Mouse (Mus musculus) myocyte (in vitro differentiated cells): ENCODE data around the gene Pank1. TPM values are rescaled to one million over a fixed set of nuclear protein-coding genes. Genes with fewer than 3 reads are reported as not detected.

ENCODE experiments used
- H3K27me3 ChIP-seq: one replicate; pipeline ENCODE4 v1.6.1; 2011; ENCODE audit not compliant: control insufficient read depth, insufficient read depth, insufficient read length
- H3K36me3 ChIP-seq: one replicate; pipeline ENCODE4 v1.6.1; 2011; ENCODE audit not compliant: control insufficient read depth, insufficient read depth
- H3K4me2 ChIP-seq: one replicate; pipeline ENCODE4 v1.6.1; 2011; ENCODE audit warnings: low read depth, control low read depth
- H3K4me3 ChIP-seq: one replicate; pipeline ENCODE4 v1.5.1; 2011; ENCODE audit warnings: mild to moderate bottlenecking, control low read depth, moderate library complexity
- H3K79me2 ChIP-seq: one replicate; pipeline ENCODE4 v1.6.1; 2011; ENCODE audit not compliant: control insufficient read depth, insufficient read depth
- H3ac ChIP-seq: one replicate; pipeline ENCODE4 v1.6.1; 2011; ENCODE audit not compliant: control insufficient read depth, insufficient read length
- CEBPB ChIP-seq: IDR thresholded peaks from 2 replicates; pipeline ENCODE4 v1.6.1; 2011; ENCODE audit warnings: mild to moderate bottlenecking, moderate library complexity; ENCODE audit not compliant: poor library complexity, insufficient read depth, severe bottlenecking
- E2F4 ChIP-seq: IDR thresholded peaks from one replicate; pipeline ENCODE4 v1.6.1; 2011; ENCODE audit warnings: mild to moderate bottlenecking, control low read depth, moderate library complexity; ENCODE audit not compliant: insufficient read depth
- MAX ChIP-seq: IDR thresholded peaks from one replicate; pipeline ENCODE4 v1.6.1; 2011; ENCODE audit warnings: low read depth, mild to moderate bottlenecking, control low read depth
- MYOD1 ChIP-seq, 3 experiments: IDR thresholded peaks; one replicate each; pipeline ENCODE4 v1.6.1; 2011; ENCODE audit warnings: control low read depth in 2 of 3, low read depth in 2 of 3, mild to moderate bottlenecking in 2 of 3, moderate library complexity in 1 of 3; ENCODE audit not compliant: insufficient read length in 2 of 3, control insufficient read depth in 1 of 3
- MYOG ChIP-seq, 3 experiments: IDR thresholded peaks; one replicate each; pipeline ENCODE4 v1.6.1; 2011; ENCODE audit warnings: control low read depth in 2 of 3, low read depth in 2 of 3, mild to moderate bottlenecking in 2 of 3; ENCODE audit not compliant: insufficient read length in 2 of 3, control insufficient read depth in 1 of 3, insufficient read depth in 1 of 3
- POLR2A ChIP-seq: IDR thresholded peaks from one replicate; pipeline ENCODE4 v1.6.1; 2011; ENCODE audit warnings: low read depth, mild to moderate bottlenecking, control low read depth, moderate library complexity; ENCODE audit not compliant: insufficient read length
- POLR2AphosphoS2 ChIP-seq: IDR thresholded peaks from one replicate; pipeline ENCODE4 v1.6.1; 2011; ENCODE audit warnings: low read depth, control low read depth; ENCODE audit not compliant: insufficient read length
- REST ChIP-seq: IDR thresholded peaks from one replicate; pipeline ENCODE4 v1.6.1; 2011; ENCODE audit warnings: mild to moderate bottlenecking, control low read depth, moderate library complexity; ENCODE audit not compliant: insufficient read depth, insufficient read length
- SRF ChIP-seq: IDR thresholded peaks from one replicate; pipeline ENCODE4 v1.6.1; 2011; ENCODE audit warnings: low read depth; ENCODE audit not compliant: control insufficient read depth, insufficient read length
- TCF12 ChIP-seq: IDR thresholded peaks from one replicate; pipeline ENCODE4 v1.6.1; 2011; ENCODE audit warnings: mild to moderate bottlenecking, control low read depth; ENCODE audit not compliant: poor library complexity, insufficient read depth, severe bottlenecking
- TCF3 ChIP-seq: IDR thresholded peaks from one replicate; pipeline ENCODE4 v1.6.1; 2011; ENCODE audit warnings: low read depth, control low read depth; ENCODE audit not compliant: insufficient read length
- USF1 ChIP-seq: IDR thresholded peaks from one replicate; pipeline ENCODE4 v1.6.1; 2011; ENCODE audit warnings: low read depth, mild to moderate bottlenecking, control low read depth, moderate library complexity
- polyA plus RNA-seq: library from polyadenylated mRNA; unstranded; fragments of >200 nt; fragmentation: generic; extraction: Trizol; gene quantifications from one replicate; pipeline ENCODE4 v1.2.1, GENCODE M21; 2012; ENCODE audit warnings: missing spikeins

Pank1 gene
- 3.5 TPM for polyA plus RNA-seq

- H3K27me3 ChIP-seq: no peaks in the 10 kb centered on the region
- peak within 1 kb of the TSS; percentile 88 for H3K4me2 ChIP-seq
- H3K4me3 ChIP-seq: peak within 1 kb of the TSS; percentile 58
- peak within 1 kb of the TSS; percentile 72 for H3ac ChIP-seq
- TF ChIP-seq TCF12 (no peak), MYOG (IDR thresholded peaks at IDR 0.05; ENCODE audit: control insufficient read depth in 1 of 3, insufficient read depth in 1 of 3, insufficient read length in 2 of 3, low read depth in 2 of 3) (peak in 1 of 3 experiments; percentile 1), REST (no peak), POLR2A (peak; percentile 61)
- H3K79me2 ChIP-seq: peaks cover 37% of the 10 kb centered on the region
- no peaks in the 10 kb centered on the region for H3K36me3 ChIP-seq
Observed at GRCm38 (mm10) chr19:34878603-34879541, at the start of gene Pank1. Gene Pank1, minus strand, starts transcription at chr19:34879455.

GRCm38 (mm10) chr19:34922603-34922963, 43.3 kb upstream of the Pank1 start:
- no peak for TF ChIP-seq POLR2A
- TF ChIP-seq USF1: peak; percentile 71
- Histone ChIP-seq H3K4me2 (peak overlapping the region; percentile 70), H3K79me2 (peaks cover 43% of the 10 kb centered on the region), H3ac (no peak overlapping the region), H3K4me3 (peak overlapping the region; percentile 92), H3K36me3 (no peaks in the 10 kb centered on the region), H3K27me3 (no peaks in the 10 kb centered on the region)

GRCm38 (mm10) chr19:34921652-34922602, 42.7 kb upstream of the Pank1 start, which contains the start of gene Kif20b:
Gene Kif20b, plus strand, starts transcription at chr19:34922361.
- H3K27me3 ChIP-seq: no peaks in the 10 kb centered on the region

GRCm38 (mm10) chr19:34921253-34921651, 42.0 kb upstream of the Pank1 start:
- no peak for TF ChIP-seq POLR2AphosphoS2
- TF ChIP-seq MYOG (IDR thresholded peaks at IDR 0.05; ENCODE audit: control insufficient read depth in 1 of 3, insufficient read depth in 1 of 3, insufficient read length in 2 of 3, low read depth in 2 of 3): no peak
- Histone ChIP-seq H3ac (no peak overlapping the region), H3K27me3 (no peaks in the 10 kb centered on the region), H3K4me3 (peak overlapping the region; percentile 92), H3K4me2 (peak overlapping the region; percentile 93), H3K36me3 (no peaks in the 10 kb centered on the region), H3K79me2 (peaks cover 37% of the 10 kb centered on the region)

More at GRCm38 (mm10) chr19:34921652-34922602, 42.7 kb upstream of the Pank1 start, which contains the start of gene Kif20b:
- TF ChIP-seq POLR2AphosphoS2: no peak
- TF ChIP-seq TCF12: no peak
- peak; percentile 71 for TF ChIP-seq POLR2A
- TF ChIP-seq E2F4: peak; percentile 97
- peaks cover 43% of the 10 kb centered on the region for H3K79me2 ChIP-seq
- H3ac ChIP-seq: no peak within 1 kb of the TSS
- no peaks in the 10 kb centered on the region for H3K36me3 ChIP-seq
- peak within 1 kb of the TSS; percentile 93 for H3K4me2 ChIP-seq
- H3K4me3 ChIP-seq: peak within 1 kb of the TSS; percentile 92

- no peak overlapping the region for H3K4me3 ChIP-seq
- H3K36me3 ChIP-seq: no peaks in the 10 kb centered on the region
- no peak overlapping the region for H3ac ChIP-seq
- peaks cover 30% of the 10 kb centered on the region for H3K79me2 ChIP-seq
- H3K27me3 ChIP-seq: no peaks in the 10 kb centered on the region
- no peak overlapping the region for H3K4me2 ChIP-seq
- no peak for TF ChIP-seq CEBPB
- TF ChIP-seq MYOG (IDR thresholded peaks at IDR 0.05; ENCODE audit: control insufficient read depth in 1 of 3, insufficient read depth in 1 of 3, insufficient read length in 2 of 3, low read depth in 2 of 3): no peak
- no peak for TF ChIP-seq REST
- TF ChIP-seq POLR2A: no peak
- no peak for TF ChIP-seq MAX
- no peak for TF ChIP-seq TCF3
- TF ChIP-seq TCF12: no peak
- no peak for TF ChIP-seq POLR2AphosphoS2
- no peak for TF ChIP-seq E2F4
- TF ChIP-seq SRF: no peak
- TF ChIP-seq USF1: no peak
- no peak for TF ChIP-seq MYOD1 (IDR thresholded peaks at IDR 0.05; ENCODE audit: control insufficient read depth in 1 of 3, insufficient read length in 2 of 3, low read depth in 2 of 3)
Observed at GRCm38 (mm10) chr19:34920531-34920930, 41.3 kb upstream of the Pank1 start.
